Comparison of ENCODE assay signal across 8 mouse cellular contexts in the genomic region with DNA sequence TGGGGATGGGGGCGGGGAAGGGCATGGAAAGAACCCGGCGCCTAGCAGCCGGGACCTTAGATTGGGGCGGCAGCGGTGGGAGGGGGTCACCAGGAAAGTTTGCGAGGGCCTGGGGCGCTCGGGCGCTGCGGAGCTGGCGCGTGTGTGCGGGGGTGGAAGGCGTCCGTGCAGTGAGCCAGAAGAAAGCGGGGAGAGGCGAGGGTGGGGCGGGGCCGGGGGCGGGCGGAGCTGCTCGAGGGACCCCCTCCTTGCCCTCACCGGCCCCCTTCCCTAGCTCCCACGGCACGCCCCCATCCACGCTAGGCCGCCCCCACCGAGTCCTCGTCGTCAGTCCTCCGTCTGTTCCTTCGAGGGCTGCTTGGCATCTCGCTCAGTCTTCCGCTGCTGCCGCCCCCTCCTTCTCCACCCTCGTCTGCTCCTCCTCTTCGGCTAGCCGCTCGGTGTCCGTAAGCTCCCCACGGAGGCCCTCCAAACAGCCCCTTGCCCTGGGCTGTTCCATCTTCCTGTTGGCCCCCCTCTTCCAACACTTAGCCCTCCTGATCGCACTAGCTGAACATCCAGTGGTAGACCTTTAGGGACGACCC. TPM values are rescaled to one million over a fixed set of nuclear protein-coding genes. Genes with fewer than 3 reads are reported as not detected.
A peak's percentile ranks its signal among the peaks of the same experiment; 100 is the strongest.
DNase-seq lines count a peak whose midpoint lies in the region; ATAC-seq and TF ChIP-seq lines count a peak whose summit lies in the region.

No protein-coding gene starts in this region.

- H3K4me3 ChIP-seq in ES-Bruce4 (ENCODE audit: low read depth, low read length) = peak overlapping the region; percentile 70
- H3K4me3 ChIP-seq in forebrain, embryonic 16.5 days (replicated peaks; ENCODE audit: low read length) = peak overlapping the region; percentile 81
- peak overlapping the region; percentile 75 for H3K4me3 ChIP-seq in layer of hippocampus, adult 2 months
- peak overlapping the region; percentile 67 for H3K4me3 ChIP-seq in lung, embryonic 14.5 days (ENCODE audit: low read depth, low read length)

- no peak for TF ChIP-seq POLR2A in ES-Bruce4 (IDR thresholded peaks at IDR 0.05; ENCODE audit: insufficient read depth, low read length)

- H3K27ac ChIP-seq in ES-Bruce4 (ENCODE audit: insufficient read depth, low read length) = no peak overlapping the region
- H3K27ac ChIP-seq in forebrain, embryonic 16.5 days (ENCODE audit: low read length) = peak overlapping the region; percentile 86
- H3K27ac ChIP-seq in layer of hippocampus, adult 2 months = peak overlapping the region; percentile 94
- peak overlapping the region; percentile 91 for H3K27ac ChIP-seq in lung, embryonic 14.5 days (ENCODE audit: low read depth)

- no peak for TF ChIP-seq CTCF in ES-Bruce4 (IDR thresholded peaks at IDR 0.05; ENCODE audit: low read depth, low read length)
- no peak for TF ChIP-seq CTCF in layer of hippocampus, adult 2 months (conservative IDR thresholded peaks at IDR 0.05)
- no peak for TF ChIP-seq CTCF in lung, embryonic 14.5 days (IDR thresholded peaks at IDR 0.05; ENCODE audit: low read depth)

- H3K36me3 ChIP-seq in ES-Bruce4 (ENCODE audit: control insufficient read depth, insufficient read depth, low read length, poor library complexity, severe bottlenecking) = peaks cover 37% of the 10 kb centered on the region
- H3K36me3 ChIP-seq in forebrain, embryonic 16.5 days (ENCODE audit: control insufficient read depth, insufficient read depth) = peaks cover 34% of the 10 kb centered on the region
- peaks cover 53% of the 10 kb centered on the region for H3K36me3 ChIP-seq in lung, embryonic 14.5 days (ENCODE audit: insufficient read depth)

- peak overlapping the region; percentile 76 for H3K4me2 ChIP-seq in forebrain, embryonic 16.5 days (ENCODE audit: low read length)
- peak overlapping the region; percentile 61 for H3K4me2 ChIP-seq in lung, embryonic 14.5 days

- H3K27me3 ChIP-seq in ES-Bruce4 (ENCODE audit: control insufficient read depth, insufficient read depth, low read length, poor library complexity, severe bottlenecking) = no peaks in the 10 kb centered on the region
- H3K27me3 ChIP-seq in forebrain, embryonic 16.5 days (replicated peaks; ENCODE audit: control insufficient read depth, insufficient read depth, low read length) = no peaks in the 10 kb centered on the region
- no peaks in the 10 kb centered on the region for H3K27me3 ChIP-seq in lung, embryonic 14.5 days (ENCODE audit: insufficient read depth, low read length)

- TF ChIP-seq EP300 in ES-Bruce4 (IDR thresholded peaks at IDR 0.05; ENCODE audit: insufficient read depth, low read depth, low read length) = no peak

- peak overlapping the region; percentile 92 for H3K9ac ChIP-seq in ES-Bruce4 (ENCODE audit: low read depth, poor library complexity, severe bottlenecking)
- H3K9ac ChIP-seq in forebrain, embryonic 16.5 days (replicated peaks; ENCODE audit: low read depth, low read length) = peak overlapping the region; percentile 78
- peak overlapping the region; percentile 68 for H3K9ac ChIP-seq in lung, embryonic 14.5 days

- peak; percentile 70 for ATAC-seq in forebrain, embryonic 16.5 days
- ATAC-seq in lung, embryonic 14.5 days (ENCODE audit: insufficient read depth) = peak; percentile 65
- ATAC-seq in neutrophil, adult 5-6 weeks (ENCODE audit: extremely low read depth, insufficient number of reproducible peaks, low FRiP score, poor library complexity, severe bottlenecking) = peak; percentile 5; the same call in 1 of the 2 replicates

- peaks cover 6% of the 10 kb centered on the region for H3K4me1 ChIP-seq in ES-Bruce4 (ENCODE audit: control insufficient read depth, insufficient read depth, low read length)
- H3K4me1 ChIP-seq in forebrain, embryonic 16.5 days (replicated peaks; ENCODE audit: control insufficient read depth, insufficient read depth, low read length) = peaks cover 36% of the 10 kb centered on the region
- H3K4me1 ChIP-seq in lung, embryonic 14.5 days (ENCODE audit: insufficient read depth) = peaks cover 9% of the 10 kb centered on the region

- H3K9me3 ChIP-seq in ES-Bruce4 (replicated peaks; ENCODE audit: control insufficient read depth, insufficient read depth, low read length, poor library complexity, severe bottlenecking) = no peaks in the 10 kb centered on the region
- H3K9me3 ChIP-seq in forebrain, embryonic 16.5 days (ENCODE audit: control insufficient read depth, low read length) = no peaks in the 10 kb centered on the region
- no peaks in the 10 kb centered on the region for H3K9me3 ChIP-seq in lung, embryonic 14.5 days (ENCODE audit: low read depth, low read length)

- DNase-seq in cerebellum, adult 11-12 months = peak; percentile 82
- DNase-seq in heart, postnatal 36 days = peak; percentile 70 to 74
- peak; percentile 65 to 74 for DNase-seq in layer of hippocampus, adult 2 months (ENCODE audit: low spot score in 2 of 2)
- DNase-seq in lung, embryonic 14.5 days = peak; percentile 83
- peak; percentile 62 for DNase-seq in thymus, postnatal 0 days (ENCODE audit: low spot score)

- intact Hi-C loops in heart, postnatal 36 days (cut with DNase I) = loop anchor here (10.0 kb wide), 1 partner anchor 333 kb away; the partner anchor contains the start of gene Zdhhc5

- under 1% methylated on average over 32 of the region's 44 CpGs for WGBS in forebrain, embryonic 16.5 days
- 0% methylated on average over 39 of the region's 44 CpGs for WGBS in lung, embryonic 14.5 days

RNA-seq across cellular contexts. Expression of gene Tnks1bp1, which starts 0.4 kb away (rescaled TPM):
- 27.1 and 33.6 TPM in 2 replicates for polyA plus RNA-seq in ES-Bruce4 (2011; ENCODE audit: insufficient read depth, insufficient read length, low read depth, missing spikeins)
- 24.0 and 26.2 TPM in 2 replicates for polyA plus RNA-seq in forebrain, embryonic 16.5 days (2015; fragmentation: Nextera tagmentation; extraction: Ambion mirVana)
- total RNA-seq in heart, postnatal 36 days (2021) = 10 to 100 TPM; 61.9 to 65.9 TPM
- total RNA-seq in layer of hippocampus, adult 2 months (2021) = 100 to 1,000 TPM; 166 to 182 TPM
- polyA plus RNA-seq in lung, embryonic 14.5 days (2014; fragmentation: Nextera tagmentation; extraction: Ambion mirVana) = 10.6 and 13.7 TPM in 2 replicates
- 10.6 and 13.3 TPM in 2 replicates for total RNA-seq in neutrophil, adult 5-6 weeks (2017)
- polyA plus RNA-seq in thymus, postnatal 0 days (2015; fragmentation: Nextera tagmentation; extraction: Ambion mirVana) = 8.1 and 8.5 TPM in 2 replicates

RNA-seq across cellular contexts. Expression of gene P2rx3, which starts 11.0 kb away (rescaled TPM):
- polyA plus RNA-seq in ES-Bruce4 (2011; ENCODE audit: insufficient read depth, insufficient read length, low read depth, missing spikeins) = 1.3 and 2.5 TPM in 2 replicates
- polyA plus RNA-seq in forebrain, embryonic 16.5 days (2015; fragmentation: Nextera tagmentation; extraction: Ambion mirVana) = 0.66 and 1.1 TPM in 2 replicates
- total RNA-seq in heart, postnatal 36 days (2021) = under 1 TPM; 0.31 to 0.60 TPM
- total RNA-seq in layer of hippocampus, adult 2 months (2021) = 1 to 10 TPM; 2.3 to 2.4 TPM
- polyA plus RNA-seq in lung, embryonic 14.5 days (2014; fragmentation: Nextera tagmentation; extraction: Ambion mirVana) = 0.43 and 0.77 TPM in 2 replicates
- not detected in 2 replicates for total RNA-seq in neutrophil, adult 5-6 weeks (2017)
- 0.30 and 0.31 TPM in 2 replicates for polyA plus RNA-seq in thymus, postnatal 0 days (2015; fragmentation: Nextera tagmentation; extraction: Ambion mirVana)

RNA-seq across cellular contexts. Expression of gene Ssrp1, which starts 11.2 kb away (rescaled TPM):
- polyA plus RNA-seq in ES-Bruce4 (2011; ENCODE audit: insufficient read depth, insufficient read length, low read depth, missing spikeins) = 228 and 238 TPM in 2 replicates
- 228 and 250 TPM in 2 replicates for polyA plus RNA-seq in forebrain, embryonic 16.5 days (2015; fragmentation: Nextera tagmentation; extraction: Ambion mirVana)
- 10 to 100 TPM; 40.6 to 41.6 TPM for total RNA-seq in heart, postnatal 36 days (2021)
- total RNA-seq in layer of hippocampus, adult 2 months (2021) = 100 to 1,000 TPM; 125 to 132 TPM
- 346 and 352 TPM in 2 replicates for polyA plus RNA-seq in lung, embryonic 14.5 days (2014; fragmentation: Nextera tagmentation; extraction: Ambion mirVana)
- 133 and 139 TPM in 2 replicates for total RNA-seq in neutrophil, adult 5-6 weeks (2017)
- polyA plus RNA-seq in thymus, postnatal 0 days (2015; fragmentation: Nextera tagmentation; extraction: Ambion mirVana) = 221 and 245 TPM in 2 replicates

Comparison
In these comparisons a context has a peak if more than half of its experiments do, and no peak if none do; other contexts are left out.
1. ATAC-seq: peak in every context shown above with its lines; median percentile 70 in forebrain, embryonic 16.5 days; 65 in lung, embryonic 14.5 days; 5 in neutrophil, adult 5-6 weeks.